Comparison of ENCODE assay signal across 20 mouse cellular contexts in the genomic region with DNA sequence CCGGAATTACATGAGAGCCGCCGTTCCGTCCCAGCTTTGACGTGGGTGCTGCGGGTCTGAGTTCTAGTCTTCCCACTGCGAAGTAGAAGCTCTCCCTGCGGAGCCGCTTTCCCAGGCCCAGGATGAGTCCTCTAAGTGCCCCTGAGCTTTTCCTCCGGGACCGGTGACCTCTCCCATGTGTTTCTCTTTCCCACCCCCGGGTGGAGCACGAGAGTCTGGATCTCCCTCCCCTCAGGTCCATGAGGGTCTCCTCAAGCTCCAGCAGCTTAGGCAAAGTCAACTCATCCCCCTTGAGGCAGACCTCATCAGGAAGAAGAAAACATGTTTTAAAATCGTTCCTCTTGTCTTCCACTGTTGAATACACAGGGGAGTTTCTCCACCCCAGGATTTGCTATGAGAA.
"Had no signal": no experiment of that assay in that cellular context is flagged by ENCODE, and none has a peak within 500 bp of the region (broad histone marks: within the 10 kb centered on the region; RNA-seq: fewer than 3 reads in every experiment).

No protein-coding gene starts in this region.

- DNase-seq: kidney, adult 2 months; kidney, postnatal 14 days; kidney, postnatal 4 days; layer of hippocampus, adult 9-11 months; layer of hippocampus, postnatal 36 days; liver, embryonic 13.5 days; lung, adult 2 months; lung, postnatal 14 days; lung, postnatal 4 days; midbrain, embryonic 14.5 days; right cerebral cortex, adult 18-20 months; right cerebral cortex, postnatal 14 days; right cerebral cortex, postnatal 4 days; thymus, adult 2 months; thymus, postnatal 25 days had no signal

- H3K9me3 ChIP-seq: liver, embryonic 13.5 days; neural tube, embryonic 13.5 days had no signal

- H3K27me3 ChIP-seq: liver, embryonic 13.5 days; neural tube, embryonic 13.5 days had no signal

- H3K27ac ChIP-seq: left cerebral cortex, adult 2 months; liver, embryonic 13.5 days; neural tube, embryonic 13.5 days; stomach, postnatal 0 days had no signal

- H3K9ac ChIP-seq: liver, embryonic 13.5 days; neural tube, embryonic 13.5 days had no signal

- H3K4me2 ChIP-seq: liver, embryonic 13.5 days; midbrain, embryonic 11.5 days; neural tube, embryonic 13.5 days had no signal

- H3K4me1 ChIP-seq: liver, embryonic 13.5 days had no signal

- H3K36me3 ChIP-seq: liver, embryonic 13.5 days; neural tube, embryonic 13.5 days had no signal

- H3K4me3 ChIP-seq: left cerebral cortex, adult 2 months; liver, embryonic 13.5 days; myocyte; neural tube, embryonic 13.5 days had no signal
